Mouse (Mus musculus) heart, embryonic 14.5 days (tissue): ENCODE results near the gene U2af2. TPM values are rescaled to one million over a fixed set of nuclear protein-coding genes. Genes with fewer than 3 reads are reported as not detected.

Experiments
- ATAC-seq: fragments of 200-750 bp; cut with Nextera tagmentation; 2 replicates; pipeline ENCODE4 v1.8.0; 2017; ENCODE audit warnings: low read depth, moderate TSS enrichment; ENCODE audit not compliant: insufficient number of reproducible peaks, insufficient read depth, low FRiP score
- H3K27ac ChIP-seq, 2 experiments: fragments of 200-500 bp in 1 of 2; fragments of 300-500 bp in 1 of 2; sonication (generic) in 1 of 2; replicated peaks in 1 of 2; 2 replicates each; pipeline ENCODE4 v1.5.1; 2012 to 2014; ENCODE audit warnings: low read depth in 2 of 2, low read length in 2 of 2, control low read depth in 1 of 2, mild to moderate bottlenecking in 1 of 2, mixed read lengths in 1 of 2; ENCODE audit not compliant: control insufficient read depth in 1 of 2, insufficient read depth in 1 of 2
- H3K27me3 ChIP-seq: fragments of 300-500 bp; sonication (generic); 2 replicates; pipeline ENCODE4 v1.6.1; 2014; ENCODE audit warnings: mild to moderate bottlenecking, low read length, control low read depth; ENCODE audit not compliant: control insufficient read depth, insufficient read depth
- H3K36me3 ChIP-seq: fragments of 300-500 bp; sonication (generic); 2 replicates; pipeline ENCODE4 v1.6.1; 2014; ENCODE audit warnings: mild to moderate bottlenecking, control low read depth, low read length, mixed read lengths; ENCODE audit not compliant: control insufficient read depth, insufficient read depth
- H3K4me1 ChIP-seq, 2 experiments: fragments of 200-500 bp in 1 of 2; fragments of 300-500 bp in 1 of 2; sonication (generic) in 1 of 2; 2 replicates each; pipeline ENCODE4 v1.6.1; 2012 to 2014; ENCODE audit warnings: low read length in 2 of 2, control low read depth in 1 of 2, mixed read lengths in 1 of 2; ENCODE audit not compliant: control insufficient read depth in 2 of 2, insufficient read depth in 2 of 2
- H3K4me2 ChIP-seq: fragments of 300-500 bp; sonication (generic); 2 replicates; pipeline ENCODE4 v1.6.1; 2014; ENCODE audit warnings: mild to moderate bottlenecking, low read length
- H3K4me3 ChIP-seq, 2 experiments: fragments of 200-500 bp in 1 of 2; fragments of 300-500 bp in 1 of 2; sonication (generic) in 1 of 2; 2 replicates each; pipeline ENCODE4 v1.5.1; 2012 to 2014; ENCODE audit warnings: low read length in 2 of 2, mild to moderate bottlenecking in 2 of 2, control low read depth in 1 of 2, low read depth in 1 of 2, moderate library complexity in 1 of 2; ENCODE audit not compliant: control insufficient read depth in 1 of 2, insufficient read depth in 1 of 2
- H3K9ac ChIP-seq: fragments of 300-500 bp; sonication (generic); 2 replicates; pipeline ENCODE4 v1.6.1; 2014; ENCODE audit warnings: mild to moderate bottlenecking, low read length
- H3K9me3 ChIP-seq: fragments of 300-500 bp; sonication (generic); 2 replicates; pipeline ENCODE4 v1.6.1; 2016; ENCODE audit warnings: low read length, control low read depth; ENCODE audit not compliant: control insufficient read depth
- WGBS: fragments of 180-500 bp; shearing (Covaris S2); extraction: QIAGEN DNeasy Blood & Tissue Kit; methylation state at CpG from one replicate; pipeline ENCODE4 v1.1.7; 2014; 5-methylcytosine and 5-hydroxymethylcytosine counted together
- polyA plus RNA-seq: library from polyadenylated mRNA; unstranded; fragments of >200 nt; fragmentation: Nextera tagmentation; extraction: Ambion mirVana; gene quantifications from 2 replicates; pipeline ENCODE4 v1.2.1, GENCODE M21; 2014

Gene U2af2
- polyA plus RNA-seq, 1 experiment from 2014 or later = 66.2 TPM

DNA sequence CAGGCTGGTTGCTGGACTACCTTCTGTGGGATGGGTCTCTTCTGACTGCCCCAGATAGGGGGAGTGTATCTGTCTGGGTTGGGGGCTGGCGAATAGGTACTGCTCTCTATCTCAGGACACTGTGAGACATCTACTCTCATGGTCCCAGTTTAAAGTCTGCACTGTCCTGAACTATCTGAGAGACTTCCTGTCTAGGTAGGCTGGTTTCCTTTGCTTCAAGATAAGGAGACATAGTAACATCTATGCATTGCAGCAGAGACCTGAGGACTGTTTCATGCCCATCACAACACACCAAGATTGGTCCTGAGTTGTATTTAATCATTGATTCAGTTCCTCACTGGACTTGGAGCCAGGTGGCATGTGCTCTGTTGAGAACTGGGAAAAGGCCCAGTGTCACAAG lies 23.6 kb downstream of the U2af2 start:
- Histone ChIP-seq H3K4me1 (peaks cover 3 to 22% of the 10 kb centered on the region in 2 experiments; a peak in 3 of 4 replicates), H3K4me3 (no peak overlapping the region), H3K36me3 (peaks cover 79% of the 10 kb centered on the region), H3K9ac (no peak overlapping the region), H3K9me3 (no peaks in the 10 kb centered on the region), H3K4me2 (no peak overlapping the region), H3K27ac (no peak overlapping the region), H3K27me3 (no peaks in the 10 kb centered on the region)
- no peak for ATAC-seq
- whole genome bisulfite sequencing = 54% methylated on average over 1 of the region's 1 CpGs

DNA sequence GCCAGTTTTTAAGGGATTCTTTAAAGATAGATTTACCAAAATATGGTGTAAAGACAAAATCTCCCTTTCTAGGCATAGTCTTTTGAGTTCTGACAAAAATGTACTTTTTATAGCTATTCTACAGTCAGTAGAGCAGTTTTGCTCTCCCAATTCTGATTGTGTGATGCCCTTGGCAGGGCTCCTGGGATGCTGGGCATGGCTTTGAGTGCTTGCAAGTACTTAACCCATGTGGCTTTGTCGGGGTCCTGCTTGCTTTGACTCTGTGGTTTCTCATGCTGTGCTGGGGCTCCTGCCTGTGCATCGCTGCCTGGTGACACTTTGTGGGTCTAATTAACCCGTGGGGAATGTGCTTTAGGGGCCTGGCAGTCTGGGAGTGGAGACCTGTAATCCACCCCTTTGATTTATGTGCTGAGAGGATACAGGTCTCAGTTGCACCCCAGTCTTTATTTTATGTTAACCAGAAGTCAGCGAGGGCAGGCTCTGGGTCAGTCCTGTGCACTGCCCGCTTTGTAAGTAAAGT lies 25.0 kb downstream of the U2af2 start:
- H3K9ac ChIP-seq = no peak overlapping the region
- peaks cover 0 to 11% of the 10 kb centered on the region in 2 experiments; a peak in 2 of 4 replicates for H3K4me1 ChIP-seq
- no peak overlapping the region for H3K4me2 ChIP-seq
- no peaks in the 10 kb centered on the region for H3K9me3 ChIP-seq
- H3K4me3 ChIP-seq = no peak overlapping the region
- peaks cover 92% of the 10 kb centered on the region for H3K36me3 ChIP-seq
- no peak overlapping the region for H3K27ac ChIP-seq
- 87% methylated on average over 5 of the region's 5 CpGs for WGBS
- no peak for ATAC-seq
- H3K27me3 ChIP-seq = no peaks in the 10 kb centered on the region

DNA sequence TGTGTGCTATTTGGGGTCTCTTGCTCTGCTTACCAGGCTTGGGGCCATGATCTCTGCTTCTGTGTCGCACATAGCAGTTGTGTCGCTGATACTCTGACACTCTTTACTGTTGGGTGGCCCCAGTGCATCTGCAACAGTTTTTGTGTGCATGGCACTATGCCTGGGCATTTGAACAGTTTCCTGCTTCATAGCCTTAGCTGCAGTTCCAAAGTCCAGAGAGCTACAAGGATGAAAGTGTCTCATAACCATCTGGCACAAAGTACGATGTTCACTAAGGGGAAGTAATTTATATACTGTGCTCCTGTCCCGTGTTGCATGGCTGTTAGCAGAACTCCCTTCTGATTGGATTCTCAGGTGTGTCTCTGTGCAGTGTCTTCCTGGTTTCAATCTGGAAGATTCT lies 25.9 kb downstream of the U2af2 start:
- ATAC-seq = no peak
- Histone ChIP-seq H3K4me2 (no peak overlapping the region), H3K4me3 (no peak overlapping the region), H3K4me1 (peaks cover 0 to 8% of the 10 kb centered on the region in 2 experiments; a peak in 1 of 4 replicates), H3K27ac (no peak overlapping the region), H3K9me3 (no peaks in the 10 kb centered on the region), H3K27me3 (no peaks in the 10 kb centered on the region), H3K36me3 (peaks cover 95% of the 10 kb centered on the region), H3K9ac (no peak overlapping the region)
- 91% methylated on average over 4 of the region's 4 CpGs for WGBS

DNA sequence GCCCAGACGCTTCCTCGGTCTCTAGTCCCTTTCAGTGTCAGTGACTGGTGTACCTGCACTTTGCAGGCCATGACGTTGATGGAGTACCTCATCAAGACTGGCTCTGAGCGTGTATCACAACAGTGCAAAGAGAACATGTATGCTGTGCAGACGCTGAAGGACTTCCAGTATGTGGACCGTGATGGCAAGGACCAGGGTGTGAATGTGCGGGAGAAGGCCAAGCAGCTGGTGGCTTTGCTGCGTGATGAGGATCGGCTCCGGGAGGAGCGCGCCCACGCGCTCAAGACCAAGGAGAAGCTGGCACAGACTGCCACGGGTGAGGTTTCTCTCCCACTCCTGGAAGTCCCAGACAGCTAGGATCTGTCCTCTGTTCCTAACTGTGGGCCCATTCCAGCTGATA lies 27.9 kb downstream of the U2af2 start:
- Histone ChIP-seq H3K4me1 (peaks cover 0 to 8% of the 10 kb centered on the region in 2 experiments; a peak in 1 of 4 replicates), H3K36me3 (peaks cover 96% of the 10 kb centered on the region), H3K4me2 (no peak overlapping the region), H3K4me3 (no peak overlapping the region), H3K27ac (no peak overlapping the region), H3K27me3 (no peaks in the 10 kb centered on the region), H3K9ac (no peak overlapping the region), H3K9me3 (no peaks in the 10 kb centered on the region)
- ATAC-seq = no peak
- 91% methylated on average over 15 of the region's 15 CpGs for WGBS

DNA sequence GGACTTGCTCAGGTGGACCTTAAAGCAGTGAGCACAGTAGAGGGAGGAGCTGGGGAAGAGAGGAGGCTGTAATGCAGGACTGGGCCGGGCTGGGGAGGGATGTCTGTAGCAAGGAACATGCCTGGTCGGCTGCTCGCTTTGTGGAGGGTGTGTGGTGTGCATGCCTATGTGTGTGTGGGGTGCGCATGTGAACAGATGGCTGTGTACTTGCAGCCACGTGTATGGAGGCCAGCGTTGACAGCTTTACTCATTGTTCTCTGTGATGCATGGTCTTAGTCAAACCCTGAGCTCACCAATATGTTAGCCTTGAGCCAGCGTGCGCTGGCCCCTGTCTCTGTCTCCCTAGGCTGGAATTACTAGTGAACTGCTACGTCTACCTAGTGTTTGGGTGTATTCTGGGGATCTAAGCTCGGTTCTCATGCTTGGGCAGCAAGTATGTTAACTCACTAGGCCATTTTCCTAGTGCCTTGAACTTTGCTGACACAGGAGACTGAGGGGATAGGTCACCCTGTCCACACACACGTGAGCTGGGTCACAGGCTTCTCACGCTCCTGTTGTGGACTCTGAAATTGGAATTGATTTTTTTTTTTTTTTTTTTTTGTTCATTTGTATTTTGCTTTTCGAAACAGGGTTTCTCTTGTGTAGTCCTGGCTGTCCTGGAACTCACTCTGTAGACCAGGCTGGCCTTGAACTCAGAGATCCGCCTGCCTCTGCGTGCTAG lies 29.2 kb downstream of the U2af2 start:
- Histone ChIP-seq H3K9ac (no peak overlapping the region), H3K4me1 (no peaks in the 10 kb centered on the region; a peak in 1 of 4 replicates), H3K36me3 (peaks cover 96% of the 10 kb centered on the region), H3K27me3 (no peaks in the 10 kb centered on the region), H3K27ac (no peak overlapping the region), H3K9me3 (no peaks in the 10 kb centered on the region), H3K4me3 (no peak overlapping the region), H3K4me2 (no peak overlapping the region)
- 86% methylated on average over 15 of the region's 15 CpGs for WGBS
- no peak for ATAC-seq

DNA sequence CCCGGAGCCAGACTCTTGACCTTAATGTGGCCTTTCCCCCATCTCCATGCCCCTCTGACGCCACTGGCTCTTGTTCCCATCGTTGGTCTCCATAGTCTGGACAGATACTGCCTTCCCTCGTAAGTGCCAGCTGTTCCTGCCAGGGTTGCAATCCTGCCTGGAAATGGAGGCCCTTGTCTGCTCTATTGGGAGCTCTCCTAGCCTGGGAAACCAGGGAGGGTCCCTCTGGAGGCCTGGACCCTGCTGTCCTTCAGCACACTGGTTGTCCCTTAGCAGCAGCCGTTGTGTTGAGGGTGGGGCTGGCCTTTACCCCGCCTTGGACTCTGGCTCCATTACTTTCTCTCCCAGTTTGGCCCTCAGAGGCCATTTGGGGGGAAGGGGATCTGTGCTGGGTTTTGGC lies 30.4 kb downstream of the U2af2 start:
- Histone ChIP-seq H3K9ac (no peak overlapping the region), H3K27me3 (no peaks in the 10 kb centered on the region), H3K4me3 (no peak overlapping the region), H3K27ac (no peak overlapping the region), H3K4me1 (no peaks in the 10 kb centered on the region), H3K4me2 (no peak overlapping the region), H3K36me3 (peaks cover 98% of the 10 kb centered on the region), H3K9me3 (no peaks in the 10 kb centered on the region)
- no peak for ATAC-seq
- WGBS = 84% methylated on average over 6 of the region's 6 CpGs

DNA sequence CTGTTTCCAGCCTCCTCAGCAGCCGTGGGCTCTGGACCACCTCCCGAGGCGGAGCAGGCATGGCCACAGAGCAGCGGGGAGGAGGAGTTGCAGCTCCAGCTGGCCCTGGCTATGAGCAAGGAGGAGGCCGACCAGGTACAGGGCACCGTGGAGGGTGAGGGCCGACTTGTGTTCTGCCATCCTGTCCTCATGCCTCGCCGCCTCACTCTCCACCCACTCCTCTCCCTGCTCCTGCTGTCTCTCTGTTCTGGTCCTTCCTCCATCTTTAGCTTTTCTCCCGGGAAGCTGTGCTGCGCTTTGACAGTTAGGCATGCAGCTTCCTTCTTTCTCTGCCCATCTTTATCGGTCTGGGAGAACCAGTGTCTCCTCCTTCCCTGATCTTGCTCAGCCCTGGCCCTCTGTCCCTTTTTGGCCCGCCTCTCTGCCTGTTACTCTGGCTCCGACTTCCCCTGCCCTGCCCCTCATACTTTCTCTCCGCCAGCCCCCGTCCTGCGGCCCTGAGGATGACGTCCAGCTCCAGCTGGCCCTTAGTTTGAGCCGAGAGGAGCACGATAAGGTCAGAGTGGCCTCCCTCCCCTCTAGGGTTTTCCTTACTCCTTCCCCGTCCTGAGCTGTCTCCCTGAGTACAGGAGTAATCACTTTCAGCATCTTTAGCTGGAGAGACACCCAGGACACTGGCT lies 31.0 kb downstream of the U2af2 start:
- Histone ChIP-seq H3K4me2 (no peak overlapping the region), H3K4me1 (no peaks in the 10 kb centered on the region), H3K9ac (no peak overlapping the region), H3K36me3 (peaks cover 99% of the 10 kb centered on the region), H3K27ac (no peak overlapping the region), H3K4me3 (no peak overlapping the region), H3K9me3 (no peaks in the 10 kb centered on the region), H3K27me3 (no peaks in the 10 kb centered on the region)
- no peak for ATAC-seq
- 80% methylated on average over 20 of the region's 21 CpGs for WGBS
